Mouse (Mus musculus) forebrain, embryonic 10.5 days (tissue): ENCODE data around the gene Hrc. TPM values are rescaled to one million over a fixed set of nuclear protein-coding genes. Genes with fewer than 3 reads are reported as not detected.
"Not testable (repeated sequence)": the region's sequence is repeated elsewhere in the genome, so short reads cannot be mapped to it uniquely, and the experiment has no call there.

Experiments
- DNase-seq: peaks from one replicate; pipeline ENCODE4 v3.0.0-alpha.2; 2017; ENCODE audit warnings: low spot score; ENCODE audit errors: extremely low spot score
- H3K27ac ChIP-seq: fragments of 300-500 bp; sonication (generic); 2 replicates; pipeline ENCODE4 v1.5.1; 2016; ENCODE audit warnings: mild to moderate bottlenecking
- H3K27me3 ChIP-seq: fragments of 300-500 bp; sonication (generic); 2 replicates; pipeline ENCODE4 v1.6.1; 2016; ENCODE audit warnings: mild to moderate bottlenecking; ENCODE audit not compliant: poor library complexity, severe bottlenecking
- H3K36me3 ChIP-seq: fragments of 300-500 bp; sonication (generic); replicated peaks from 2 replicates; pipeline ENCODE4 v1.6.1; 2016; ENCODE audit warnings: mild to moderate bottlenecking, moderate library complexity
- H3K4me1 ChIP-seq: fragments of 300-500 bp; sonication (generic); 2 replicates; pipeline ENCODE4 v1.6.1; 2016
- H3K4me3 ChIP-seq: fragments of 300-500 bp; sonication (generic); 2 replicates; pipeline ENCODE4 v1.5.1; 2016; ENCODE audit warnings: mild to moderate bottlenecking, moderate library complexity
- H3K9me3 ChIP-seq: fragments of 300-500 bp; sonication (generic); 2 replicates; pipeline ENCODE4 v1.6.1; 2016; ENCODE audit warnings: mild to moderate bottlenecking, moderate library complexity
- WGBS: fragments of 180-500 bp; shearing (Covaris S2); methylation state at CpG from one replicate; pipeline ENCODE4 v1.1.7; 2016; 5-methylcytosine and 5-hydroxymethylcytosine counted together
- polyA plus RNA-seq: library from polyadenylated mRNA; unstranded; fragments of >200 nt; fragmentation: Nextera tagmentation; extraction: Ambion mirVana; gene quantifications from 2 replicates; pipeline ENCODE4 v1.2.1, GENCODE M21; 2016

Gene Hrc
- polyA plus RNA-seq, 1 experiment from 2014 or later: 0.31 TPM

- peaks cover 24% of the 10 kb centered on the region for H3K4me1 ChIP-seq
- H3K27ac ChIP-seq, H3K4me3 ChIP-seq, DNase-seq, H3K9me3 ChIP-seq: not testable (repeated sequence)
- peaks cover 11% of the 10 kb centered on the region; the same call in 1 of the 2 replicates for H3K36me3 ChIP-seq
- peaks cover 53% of the 10 kb centered on the region for H3K27me3 ChIP-seq
- whole genome bisulfite sequencing: 69% methylated on average over 11 of the region's 11 CpGs
Measured at GRCm38 (mm10) chr7:45359081-45359480, 24.0 kb downstream of the Hrc start.

GRCm38 (mm10) chr7:45360404-45361125 is 25.5 kb downstream of the Hrc start:
- 54% methylated on average over 18 of the region's 18 CpGs for WGBS
- Histone ChIP-seq H3K27me3 (peaks cover 68% of the 10 kb centered on the region), H3K4me3 (peak overlapping the region; percentile 68), H3K9me3 (no peaks in the 10 kb centered on the region), H3K4me1 (peaks cover 28% of the 10 kb centered on the region), H3K36me3 (peaks cover 11% of the 10 kb centered on the region; the same call in 1 of the 2 replicates), H3K27ac (no peak overlapping the region)
- DNase-seq: no peak

GRCm38 (mm10) chr7:45361243-45361804 is 26.2 kb downstream of the Hrc start:
- Histone ChIP-seq H3K9me3 (no peaks in the 10 kb centered on the region), H3K27ac (peak overlapping the region; percentile 86), H3K4me3 (peak overlapping the region; percentile 68), H3K27me3 (peaks cover 71% of the 10 kb centered on the region), H3K36me3 (peaks cover 7% of the 10 kb centered on the region; the same call in 1 of the 2 replicates), H3K4me1 (peaks cover 36% of the 10 kb centered on the region)
- under 1% methylated on average over 43 of the region's 43 CpGs for WGBS
- DNase-seq: peak; percentile 89

GRCm38 (mm10) chr7:45362801-45363200 is 27.7 kb downstream of the Hrc start:
- 7% methylated on average over 13 of the region's 13 CpGs for WGBS
- DNase-seq: peak; percentile 57

GRCm38 (mm10) chr7:45363983-45364382 is 28.9 kb downstream of the Hrc start:
- peaks cover 54% of the 10 kb centered on the region for H3K4me1 ChIP-seq
- DNase-seq: no peak
- no peak overlapping the region for H3K4me3 ChIP-seq
- H3K27me3 ChIP-seq: peaks cover 89% of the 10 kb centered on the region
- H3K36me3 ChIP-seq: no peaks in the 10 kb centered on the region
- no peak overlapping the region for H3K27ac ChIP-seq
- WGBS: 89% methylated on average over 2 of the region's 2 CpGs
- H3K9me3 ChIP-seq: no peaks in the 10 kb centered on the region

More at GRCm38 (mm10) chr7:45362801-45363200, 27.7 kb downstream of the Hrc start:
- Histone ChIP-seq H3K27ac (no peak overlapping the region), H3K27me3 (peaks cover 77% of the 10 kb centered on the region), H3K9me3 (no peaks in the 10 kb centered on the region), H3K4me3 (peak overlapping the region; percentile 68; the same call in 1 of the 2 replicates), H3K36me3 (peaks cover under 1% of the 10 kb centered on the region; the same call in 1 of the 2 replicates), H3K4me1 (peaks cover 46% of the 10 kb centered on the region)

- Histone ChIP-seq H3K27me3 (peaks cover 86% of the 10 kb centered on the region), H3K27ac (peak overlapping the region; percentile 89), H3K36me3 (no peaks in the 10 kb centered on the region), H3K9me3 (no peaks in the 10 kb centered on the region), H3K4me1 (peaks cover 67% of the 10 kb centered on the region), H3K4me3 (peak overlapping the region; percentile 80)
- DNase-seq: peak; percentile 52
- 2% methylated on average over 35 of the region's 35 CpGs for WGBS
Measured at GRCm38 (mm10) chr7:45365742-45366651, 30.9 kb downstream of the Hrc start.

- Histone ChIP-seq H3K27ac (peak within 1 kb of the TSS; percentile 89), H3K36me3 (peaks cover 4% of the 10 kb centered on the region), H3K4me3 (peak within 1 kb of the TSS; percentile 80), H3K9me3 (no peaks in the 10 kb centered on the region), H3K27me3 (peaks cover 80% of the 10 kb centered on the region), H3K4me1 (peaks cover 67% of the 10 kb centered on the region)
- no peak for DNase-seq
- 0% methylated on average over 25 of the region's 26 CpGs for WGBS
Measured at GRCm38 (mm10) chr7:45366652-45367019, 31.5 kb downstream of the Hrc start, which contains the start of gene Ppfia3. Gene Ppfia3, minus strand, starts transcription at chr7:45367019.

GRCm38 (mm10) chr7:45367020-45367880 is 32.2 kb downstream of the Hrc start:
- H3K27ac ChIP-seq: peak overlapping the region; percentile 89
- no peaks in the 10 kb centered on the region for H3K9me3 ChIP-seq
- H3K36me3 ChIP-seq: peaks cover 10% of the 10 kb centered on the region
- under 1% methylated on average over 70 of the region's 70 CpGs for WGBS
- H3K4me3 ChIP-seq: peak overlapping the region; percentile 80
- H3K4me1 ChIP-seq: peaks cover 62% of the 10 kb centered on the region
- peak; percentile 98 for DNase-seq
- H3K27me3 ChIP-seq: peaks cover 74% of the 10 kb centered on the region

- 78% methylated on average over 15 of the region's 15 CpGs for WGBS
- peaks cover 53% of the 10 kb centered on the region for H3K4me1 ChIP-seq
- no peaks in the 10 kb centered on the region for H3K9me3 ChIP-seq
- H3K27ac ChIP-seq: peak overlapping the region; percentile 89
- peaks cover 19% of the 10 kb centered on the region for H3K36me3 ChIP-seq
- H3K27me3 ChIP-seq: peaks cover 65% of the 10 kb centered on the region
- peak overlapping the region; percentile 80 for H3K4me3 ChIP-seq
- no peak for DNase-seq
Measured at GRCm38 (mm10) chr7:45368178-45368577, 33.1 kb downstream of the Hrc start.

- WGBS: 75% methylated on average over 16 of the region's 16 CpGs
- Histone ChIP-seq H3K9me3 (no peaks in the 10 kb centered on the region), H3K36me3 (peaks cover 29% of the 10 kb centered on the region), H3K27ac (no peak overlapping the region), H3K4me1 (peaks cover 53% of the 10 kb centered on the region), H3K27me3 (peaks cover 55% of the 10 kb centered on the region), H3K4me3 (peak overlapping the region; percentile 60)
- no peak for DNase-seq
Measured at GRCm38 (mm10) chr7:45369022-45369745, 34.1 kb downstream of the Hrc start.

- DNase-seq: peak; percentile 44
- H3K4me3 ChIP-seq: peak overlapping the region; percentile 60
- no peaks in the 10 kb centered on the region for H3K9me3 ChIP-seq
- peak overlapping the region; percentile 54 for H3K27ac ChIP-seq
- H3K4me1 ChIP-seq: peaks cover 53% of the 10 kb centered on the region
- peaks cover 47% of the 10 kb centered on the region for H3K27me3 ChIP-seq
- 10% methylated on average over 52 of the region's 52 CpGs for WGBS
- H3K36me3 ChIP-seq: peaks cover 36% of the 10 kb centered on the region
Measured at GRCm38 (mm10) chr7:45369836-45370474, 34.9 kb downstream of the Hrc start.
